Comparison of ENCODE assay signal across 12 mouse cellular contexts in the genomic region with DNA sequence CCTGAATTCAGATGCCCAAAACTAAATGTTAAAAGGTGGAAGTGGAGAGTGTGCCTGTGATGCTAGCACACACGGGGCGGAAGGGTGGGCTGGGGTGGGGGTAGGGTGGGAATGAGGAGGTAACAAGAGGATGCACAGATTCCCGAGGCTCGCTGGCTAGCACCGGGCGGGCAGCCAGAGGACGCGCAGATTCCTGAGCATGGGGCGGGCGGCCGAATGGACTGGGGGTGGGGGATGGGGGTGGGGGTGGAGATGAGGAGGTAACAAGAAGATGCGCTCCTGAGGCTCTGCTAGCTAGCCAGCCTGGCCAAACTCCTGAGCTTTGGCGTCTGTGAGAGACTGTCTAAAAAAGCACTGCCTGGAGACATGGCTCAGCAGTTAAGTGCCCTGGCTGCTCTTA. TPM values are rescaled to one million over a fixed set of nuclear protein-coding genes. Genes with fewer than 3 reads are reported as not detected.
A peak's percentile ranks its signal among the peaks of the same experiment; 100 is the strongest.
DNase-seq lines count a peak whose midpoint lies in the region; ATAC-seq lines count a peak whose summit lies in the region.
"Had no signal": no experiment of that assay in that cellular context is flagged by ENCODE, and none has a peak within 500 bp of the region (broad histone marks: within the 10 kb centered on the region; RNA-seq: fewer than 3 reads in every experiment).

No protein-coding gene starts in this region.

- H3K9ac ChIP-seq in heart, embryonic 15.5 days: no peak overlapping the region
- H3K9ac ChIP-seq in intestine, embryonic 15.5 days: no peak overlapping the region

- H3K36me3 ChIP-seq in heart, embryonic 15.5 days: no peaks in the 10 kb centered on the region
- H3K36me3 ChIP-seq in intestine, embryonic 15.5 days: no peaks in the 10 kb centered on the region

- no peak overlapping the region for H3K27ac ChIP-seq in heart, embryonic 15.5 days
- H3K27ac ChIP-seq in intestine, embryonic 15.5 days: no peak overlapping the region

- peak overlapping the region; percentile 53 for H3K4me2 ChIP-seq in heart, embryonic 15.5 days
- peak overlapping the region; percentile 44 for H3K4me2 ChIP-seq in intestine, embryonic 15.5 days (replicated peaks)

- H3K4me1 ChIP-seq in heart, embryonic 15.5 days (replicated peaks): peaks cover 7% of the 10 kb centered on the region
- H3K4me1 ChIP-seq in intestine, embryonic 15.5 days (replicated peaks): peaks cover 6% of the 10 kb centered on the region; the same call in 1 of the 2 replicates

- H3K9me3 ChIP-seq in heart, embryonic 15.5 days (replicated peaks): no peaks in the 10 kb centered on the region
- no peaks in the 10 kb centered on the region for H3K9me3 ChIP-seq in intestine, embryonic 15.5 days

- no peak for DNase-seq in heart, postnatal 4 days
- DNase-seq in retina, postnatal 1 day: peak; percentile 30
- no peak for DNase-seq in retina, embryonic 14.5 days (ENCODE audit: low spot score)
- DNase-seq in spleen, postnatal 14 days (ENCODE audit: low spot score in 2 of 2): no peak
- no peak for DNase-seq in right cerebral cortex, postnatal 36 days (ENCODE audit: low spot score in 2 of 2)
- DNase-seq: cerebellum, adult 8-10 months; lung, postnatal 36 days had no signal

- H3K4me3 ChIP-seq in heart, embryonic 15.5 days: peak overlapping the region; percentile 17; the same call in 1 of the 2 replicates
- H3K4me3 ChIP-seq in intestine, embryonic 15.5 days (replicated peaks): no peak overlapping the region

- no peak for ATAC-seq in heart, embryonic 15.5 days (replicated peaks; ENCODE audit: insufficient number of reproducible peaks, insufficient read depth, low FRiP score, low read depth)
- no peak for ATAC-seq in intestine, embryonic 15.5 days
- ATAC-seq in activated CD4-positive, CD25-positive, alpha-beta regulatory T cell, adult 4 months: no peak

- H3K27me3 ChIP-seq in heart, embryonic 15.5 days: 0 out of 2 replicates have a peak, but pooled peaks cover 4% of the 10 kb centered on the region
- H3K27me3 ChIP-seq in intestine, embryonic 15.5 days (replicated peaks): no peaks in the 10 kb centered on the region

- WGBS in heart, embryonic 15.5 days: 2% methylated on average over 13 of the region's 13 CpGs
- WGBS in intestine, embryonic 15.5 days: 10% methylated on average over 13 of the region's 13 CpGs

RNA-seq across cellular contexts. Expression of a gene that starts 17.9 kb away (rescaled TPM):
- polyA plus RNA-seq in heart, embryonic 15.5 days (2015; fragmentation: Nextera tagmentation; extraction: Ambion mirVana): 6.0 and 9.3 TPM in 2 replicates
- total RNA-seq in heart, postnatal 4 days (2021): 1 to 10 TPM; 6.1 to 7.3 TPM
- 6.2 and 6.8 TPM in 2 replicates for polyA plus RNA-seq in intestine, embryonic 15.5 days (2015; fragmentation: Nextera tagmentation; extraction: Ambion mirVana)
- polyA plus RNA-seq in activated CD4-positive, CD25-positive, alpha-beta regulatory T cell, adult 4 months (2017; shearing (Covaris generic)): 1 to 10 TPM; 2.5 to 3.7 TPM

RNA-seq across cellular contexts. Expression of a gene that starts 29.1 kb away (rescaled TPM):
- polyA plus RNA-seq in heart, embryonic 15.5 days (2015; fragmentation: Nextera tagmentation; extraction: Ambion mirVana): 7.2 and 8.4 TPM in 2 replicates
- 10 to 100 TPM; 32.3 to 36.2 TPM for total RNA-seq in heart, postnatal 4 days (2021)
- polyA plus RNA-seq in intestine, embryonic 15.5 days (2015; fragmentation: Nextera tagmentation; extraction: Ambion mirVana): 0.98 and 1.6 TPM in 2 replicates
- polyA plus RNA-seq in activated CD4-positive, CD25-positive, alpha-beta regulatory T cell, adult 4 months (2017; shearing (Covaris generic)): under 1 TPM in 1 of 2 experiments, not detected in 1; 0.13 TPM

RNA-seq across cellular contexts. Expression of a gene that starts 30.7 kb away (rescaled TPM):
- not detected in 2 replicates for polyA plus RNA-seq in heart, embryonic 15.5 days (2015; fragmentation: Nextera tagmentation; extraction: Ambion mirVana)
- total RNA-seq in heart, postnatal 4 days (2021): not detected
- polyA plus RNA-seq in intestine, embryonic 15.5 days (2015; fragmentation: Nextera tagmentation; extraction: Ambion mirVana): 4.5 and 6.2 TPM in 2 replicates
- polyA plus RNA-seq in activated CD4-positive, CD25-positive, alpha-beta regulatory T cell, adult 4 months (2017; shearing (Covaris generic)): not detected
- total RNA-seq: gastrocnemius, adult 8-10 months; layer of hippocampus, postnatal 10 days had no signal

RNA-seq across cellular contexts. Expression of a gene that starts 37.2 kb away (rescaled TPM):
- not detected in 2 replicates for polyA plus RNA-seq in heart, embryonic 15.5 days (2015; fragmentation: Nextera tagmentation; extraction: Ambion mirVana)
- total RNA-seq in heart, postnatal 4 days (2021): not detected
- 57.2 and 75.0 TPM in 2 replicates for polyA plus RNA-seq in intestine, embryonic 15.5 days (2015; fragmentation: Nextera tagmentation; extraction: Ambion mirVana)
- polyA plus RNA-seq in activated CD4-positive, CD25-positive, alpha-beta regulatory T cell, adult 4 months (2017; shearing (Covaris generic)): not detected
- total RNA-seq: gastrocnemius, adult 8-10 months; layer of hippocampus, postnatal 10 days had no signal

RNA-seq across cellular contexts. Expression of a gene that starts 42.2 kb away (rescaled TPM):
- 2.9 and 3.6 TPM in 2 replicates for polyA plus RNA-seq in heart, embryonic 15.5 days (2015; fragmentation: Nextera tagmentation; extraction: Ambion mirVana)
- total RNA-seq in heart, postnatal 4 days (2021): 1 to 10 TPM; 6.2 to 7.4 TPM
- 7.6 and 7.9 TPM in 2 replicates for polyA plus RNA-seq in intestine, embryonic 15.5 days (2015; fragmentation: Nextera tagmentation; extraction: Ambion mirVana)
- under 1 TPM in 1 of 2 experiments, not detected in 1; 0.36 TPM for polyA plus RNA-seq in activated CD4-positive, CD25-positive, alpha-beta regulatory T cell, adult 4 months (2017; shearing (Covaris generic))
